Mouse (Mus musculus) hindbrain, embryonic 13.5 days (tissue): ENCODE results near the gene Hsd17b14. TPM values are rescaled to one million over a fixed set of nuclear protein-coding genes. Genes with fewer than 3 reads are reported as not detected.

Experiments used
- ATAC-seq: fragments of 200-750 bp; cut with Nextera tagmentation; 2 replicates; pipeline ENCODE4 v1.8.0; 2017; ENCODE audit warnings: moderate TSS enrichment; ENCODE audit not compliant: low FRiP score
- H3K27ac ChIP-seq: fragments of 300-500 bp; sonication (generic); 2 replicates; pipeline ENCODE4 v1.5.1; 2015; ENCODE audit warnings: inconsistent platforms, mild to moderate bottlenecking, moderate library complexity
- H3K27me3 ChIP-seq: fragments of 300-500 bp; sonication (generic); 2 replicates; pipeline ENCODE4 v1.6.1; 2015; ENCODE audit warnings: mild to moderate bottlenecking, inconsistent platforms
- H3K36me3 ChIP-seq: fragments of 300-500 bp; sonication (generic); 2 replicates; pipeline ENCODE4 v1.6.1; 2015; ENCODE audit warnings: mild to moderate bottlenecking, inconsistent platforms
- H3K4me1 ChIP-seq: fragments of 300-500 bp; sonication (generic); replicated peaks from 2 replicates; pipeline ENCODE4 v1.6.1; 2015; ENCODE audit warnings: inconsistent platforms
- H3K4me2 ChIP-seq: fragments of 300-500 bp; sonication (generic); 2 replicates; pipeline ENCODE4 v1.6.1; 2015; ENCODE audit warnings: inconsistent platforms, mild to moderate bottlenecking, moderate library complexity
- H3K4me3 ChIP-seq: fragments of 300-500 bp; sonication (generic); 2 replicates; pipeline ENCODE4 v1.5.1; 2015; ENCODE audit warnings: mild to moderate bottlenecking, inconsistent platforms
- H3K9ac ChIP-seq: fragments of 300-500 bp; sonication (generic); 2 replicates; pipeline ENCODE4 v1.6.1; 2015; ENCODE audit warnings: mild to moderate bottlenecking, inconsistent platforms
- H3K9me3 ChIP-seq: fragments of 300-500 bp; sonication (generic); 2 replicates; pipeline ENCODE4 v1.6.1; 2016; ENCODE audit warnings: inconsistent platforms
- WGBS: fragments of 180-500 bp; shearing (Covaris S2); methylation state at CpG from one replicate; pipeline ENCODE4 v1.1.7; 2015; 5-methylcytosine and 5-hydroxymethylcytosine counted together
- polyA plus RNA-seq: library from polyadenylated mRNA; unstranded; fragments of >200 nt; fragmentation: Nextera tagmentation; extraction: Ambion mirVana; gene quantifications from 2 replicates; pipeline ENCODE4 v1.2.1, GENCODE M21; 2015

Hsd17b14 gene
- polyA plus RNA-seq, 1 experiment from 2014 or later: 0.45 TPM

DNA sequence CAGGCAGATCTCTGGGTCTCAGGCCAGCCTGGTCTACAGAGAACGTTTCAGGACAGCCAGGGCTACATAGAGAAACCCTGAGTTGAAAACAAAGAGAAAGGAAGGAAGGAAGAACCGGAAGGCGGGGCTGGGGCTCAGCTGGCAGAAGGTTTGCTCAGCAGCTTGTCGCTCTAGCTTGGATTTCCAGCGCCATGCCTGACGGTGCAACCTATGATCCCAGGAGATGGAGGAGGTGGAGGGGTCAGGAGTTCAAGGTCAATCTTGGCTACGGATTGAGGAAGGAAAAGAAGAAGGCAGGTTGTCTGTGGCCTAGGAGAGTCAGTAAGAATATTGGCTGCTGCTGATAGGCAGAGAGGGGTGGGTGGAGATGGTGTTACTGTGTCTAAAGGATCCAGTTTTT is 5.5 kb downstream of the Hsd17b14 start:
- no peaks in the 10 kb centered on the region for H3K9me3 ChIP-seq
- H3K4me1 ChIP-seq: no peaks in the 10 kb centered on the region; the same call in 1 of the 2 replicates
- ATAC-seq: no peak
- H3K36me3 ChIP-seq: no peaks in the 10 kb centered on the region
- H3K4me2 ChIP-seq: no peak overlapping the region
- H3K9ac ChIP-seq: no peak overlapping the region
- no peak overlapping the region for H3K4me3 ChIP-seq
- H3K27ac ChIP-seq: no peak overlapping the region
- H3K27me3 ChIP-seq: peaks cover 11% of the 10 kb centered on the region; the same call in 1 of the 2 replicates
- WGBS: 78% methylated on average over 7 of the region's 7 CpGs

DNA sequence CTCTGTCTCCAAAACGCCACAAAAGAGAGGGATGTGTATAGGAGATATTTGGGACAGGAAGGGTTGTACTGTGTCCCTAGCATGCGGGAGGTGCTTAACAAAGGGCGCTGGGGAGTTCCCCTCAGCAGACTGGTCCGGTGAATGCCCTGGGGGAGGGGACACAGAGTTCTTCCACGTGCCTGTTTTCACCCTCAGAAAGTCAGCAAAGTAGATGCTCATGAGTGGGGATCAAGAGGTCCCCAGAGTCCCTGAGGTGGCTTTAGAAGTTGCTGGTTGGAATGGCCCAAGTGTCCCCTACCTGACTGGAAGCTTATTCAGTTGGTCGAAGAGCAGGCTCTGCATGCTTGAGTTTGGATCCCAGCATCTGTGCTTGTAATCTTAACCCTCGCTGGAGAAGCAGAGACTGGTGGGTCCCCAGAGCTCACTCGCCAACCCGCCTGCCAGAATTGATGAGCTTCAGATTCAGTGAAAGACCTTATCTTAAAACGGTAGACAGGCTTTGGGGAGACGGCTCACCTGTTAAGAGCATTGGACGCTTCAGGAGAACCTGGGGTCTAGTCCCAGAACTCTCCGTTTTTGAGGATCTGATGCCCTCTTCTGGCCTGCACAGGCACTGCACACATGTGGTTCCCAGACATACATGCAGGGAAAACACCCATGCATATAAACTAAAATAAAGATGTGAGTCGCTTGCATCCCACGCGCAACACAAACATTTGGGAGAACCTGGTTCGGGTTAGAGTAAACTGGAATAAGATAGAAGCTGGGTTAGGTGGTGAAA is 6.3 kb downstream of the Hsd17b14 start:
- Histone ChIP-seq H3K9me3 (no peaks in the 10 kb centered on the region), H3K36me3 (no peaks in the 10 kb centered on the region), H3K4me1 (no peaks in the 10 kb centered on the region; the same call in 1 of the 2 replicates), H3K9ac (no peak overlapping the region), H3K4me3 (no peak overlapping the region), H3K27ac (no peak overlapping the region), H3K4me2 (no peak overlapping the region), H3K27me3 (peaks cover 11% of the 10 kb centered on the region; the same call in 1 of the 2 replicates)
- WGBS: 29% methylated on average over 17 of the region's 17 CpGs
- 0 out of 2 replicates have a peak, but pooled peaks have one; percentile 71 for ATAC-seq

DNA sequence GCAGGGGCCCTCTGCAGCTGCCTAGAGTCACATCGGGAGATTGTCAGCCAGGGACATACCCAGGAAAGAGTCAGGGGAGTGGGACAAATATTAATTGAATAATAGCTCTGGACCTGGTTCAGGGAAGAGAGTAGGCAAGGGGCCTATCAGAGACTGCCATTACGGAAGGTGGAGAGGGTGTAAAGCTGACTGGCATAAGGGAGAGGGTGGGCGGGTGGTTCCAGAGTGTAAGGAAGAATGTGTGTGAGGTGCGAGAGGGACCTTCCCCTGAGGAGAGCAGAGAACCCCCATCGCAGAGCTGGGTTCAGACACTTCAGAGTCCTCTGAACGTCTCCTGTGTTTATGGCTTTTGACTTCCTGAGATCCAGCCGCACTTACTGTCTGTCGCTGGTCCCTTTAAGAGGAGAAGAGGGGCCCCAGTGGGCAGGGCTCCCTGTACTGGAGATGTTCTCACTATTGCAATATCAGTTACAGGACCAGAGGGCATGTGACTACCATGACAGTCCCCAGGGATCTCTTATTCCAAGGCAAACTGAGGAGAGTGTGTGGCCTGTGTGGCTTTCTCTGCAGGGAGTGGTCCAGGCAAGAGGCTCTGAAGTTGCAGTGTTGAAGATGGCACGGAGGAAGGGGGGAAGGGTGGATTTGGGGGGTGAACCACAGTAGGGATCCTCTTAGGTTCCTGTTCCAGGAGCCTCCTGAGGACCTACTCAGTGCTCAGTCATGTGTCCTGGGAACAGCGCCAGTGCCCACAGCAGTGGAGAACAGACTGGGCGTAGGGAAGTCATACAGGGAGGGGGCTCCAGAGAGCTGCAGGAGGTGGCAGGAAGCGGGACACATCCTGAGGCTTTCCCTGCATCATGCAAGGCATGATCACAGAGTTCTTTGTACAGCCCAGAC is 7.2 kb downstream of the Hsd17b14 start:
- WGBS: 55% methylated on average over 12 of the region's 12 CpGs
- Histone ChIP-seq H3K4me2 (no peak overlapping the region), H3K4me1 (no peaks in the 10 kb centered on the region; the same call in 1 of the 2 replicates), H3K27me3 (peaks cover 11% of the 10 kb centered on the region; the same call in 1 of the 2 replicates), H3K4me3 (no peak overlapping the region), H3K9ac (peak overlapping the region; percentile 31; the same call in 1 of the 2 replicates), H3K36me3 (no peaks in the 10 kb centered on the region), H3K27ac (no peak overlapping the region), H3K9me3 (no peaks in the 10 kb centered on the region)
- ATAC-seq: no peak

DNA sequence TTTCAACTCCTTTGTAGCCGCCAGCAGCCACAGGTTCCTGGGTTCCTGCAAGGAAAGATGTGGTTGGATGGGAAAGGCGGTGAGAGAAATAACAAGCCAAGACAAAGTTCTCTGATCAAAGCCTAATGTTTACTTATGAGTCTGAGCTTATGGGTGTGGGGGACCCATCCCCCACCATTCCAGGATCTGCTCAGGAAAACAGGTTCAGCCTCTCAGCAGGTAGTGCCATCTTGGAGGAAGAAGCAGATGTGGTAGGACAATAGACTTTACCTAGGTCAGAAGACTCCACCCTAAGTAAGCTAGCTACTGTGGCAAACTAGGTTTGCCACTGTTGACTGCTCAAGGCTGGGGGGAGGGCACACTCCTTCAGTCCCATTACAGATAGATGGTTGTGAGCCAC is 10.1 kb downstream of the Hsd17b14 start:
- Histone ChIP-seq H3K4me3 (no peak overlapping the region), H3K9me3 (no peaks in the 10 kb centered on the region), H3K4me1 (peaks cover 14% of the 10 kb centered on the region), H3K4me2 (no peak overlapping the region), H3K27ac (no peak overlapping the region), H3K9ac (no peak overlapping the region), H3K36me3 (no peaks in the 10 kb centered on the region), H3K27me3 (peaks cover 11% of the 10 kb centered on the region; the same call in 1 of the 2 replicates)
- 85% methylated on average over 2 of the region's 2 CpGs for WGBS
- no peak for ATAC-seq

GRCm38 (mm10) chr7:45565446-45565845 is 10.8 kb downstream of the Hsd17b14 start:
- no peak for ATAC-seq
- H3K9ac ChIP-seq: no peak overlapping the region
- no peak overlapping the region for H3K27ac ChIP-seq
- WGBS: 93% methylated on average over 9 of the region's 9 CpGs
- H3K4me1 ChIP-seq: peaks cover 14% of the 10 kb centered on the region
- H3K9me3 ChIP-seq: no peaks in the 10 kb centered on the region
- no peak overlapping the region for H3K4me2 ChIP-seq
- H3K27me3 ChIP-seq: peaks cover 11% of the 10 kb centered on the region; the same call in 1 of the 2 replicates
- no peaks in the 10 kb centered on the region for H3K36me3 ChIP-seq
- H3K4me3 ChIP-seq: no peak overlapping the region

DNA sequence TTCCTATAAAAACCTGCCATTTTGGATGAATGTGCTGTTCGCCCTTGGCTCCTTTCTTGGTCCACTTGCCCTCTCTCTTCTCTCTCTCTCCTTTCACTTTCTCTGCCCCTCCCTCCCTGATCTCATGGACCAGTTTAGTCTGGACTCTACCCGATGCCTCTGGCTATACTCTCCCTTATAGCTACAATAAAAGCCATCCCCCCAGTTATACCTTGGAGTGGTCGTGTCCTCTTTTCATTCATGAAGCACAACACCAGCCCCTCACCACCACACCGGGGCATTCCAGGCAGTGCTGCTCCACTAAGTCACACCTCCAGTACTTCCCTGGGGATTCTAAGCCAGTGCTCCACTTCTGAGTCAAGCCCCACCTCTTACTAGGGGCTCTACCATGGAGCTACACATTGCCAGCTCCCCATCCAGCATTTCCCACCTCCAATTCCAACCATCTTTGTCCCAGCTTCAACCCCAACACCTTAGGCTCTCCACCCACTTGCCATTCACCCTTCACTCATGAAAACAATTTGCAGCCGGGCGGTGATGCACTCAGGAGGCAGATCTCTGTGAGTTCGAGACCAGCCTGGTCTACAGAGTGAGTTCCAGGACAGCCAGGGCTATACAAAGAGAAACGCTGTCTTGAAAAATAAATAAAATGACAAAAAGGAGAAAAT is 12.6 kb downstream of the Hsd17b14 start:
- Histone ChIP-seq H3K9ac (0 out of 2 replicates have a peak overlapping the region, but pooled peaks have one; percentile 65), H3K27ac (peak overlapping the region; percentile 76; the same call in 1 of the 2 replicates), H3K4me1 (peaks cover 28% of the 10 kb centered on the region), H3K27me3 (peaks cover 8% of the 10 kb centered on the region; the same call in 1 of the 2 replicates), H3K4me3 (no peak overlapping the region), H3K4me2 (peak overlapping the region; percentile 84), H3K36me3 (no peaks in the 10 kb centered on the region), H3K9me3 (no peaks in the 10 kb centered on the region)
- 74% methylated on average over 8 of the region's 8 CpGs for WGBS
- ATAC-seq: no peak

GRCm38 (mm10) chr7:45567780-45568516 is 13.3 kb downstream of the Hsd17b14 start:
- WGBS: 1% methylated on average over 24 of the region's 24 CpGs
- Histone ChIP-seq H3K4me3 (peak overlapping the region; percentile 48), H3K36me3 (no peaks in the 10 kb centered on the region), H3K27me3 (peaks cover 3% of the 10 kb centered on the region; the same call in 1 of the 2 replicates), H3K9me3 (no peaks in the 10 kb centered on the region), H3K27ac (peak overlapping the region; percentile 79), H3K4me1 (peaks cover 28% of the 10 kb centered on the region), H3K9ac (peak overlapping the region; percentile 65; the same call in 1 of the 2 replicates), H3K4me2 (peak overlapping the region; percentile 84)
- peak; percentile 93 for ATAC-seq

DNA sequence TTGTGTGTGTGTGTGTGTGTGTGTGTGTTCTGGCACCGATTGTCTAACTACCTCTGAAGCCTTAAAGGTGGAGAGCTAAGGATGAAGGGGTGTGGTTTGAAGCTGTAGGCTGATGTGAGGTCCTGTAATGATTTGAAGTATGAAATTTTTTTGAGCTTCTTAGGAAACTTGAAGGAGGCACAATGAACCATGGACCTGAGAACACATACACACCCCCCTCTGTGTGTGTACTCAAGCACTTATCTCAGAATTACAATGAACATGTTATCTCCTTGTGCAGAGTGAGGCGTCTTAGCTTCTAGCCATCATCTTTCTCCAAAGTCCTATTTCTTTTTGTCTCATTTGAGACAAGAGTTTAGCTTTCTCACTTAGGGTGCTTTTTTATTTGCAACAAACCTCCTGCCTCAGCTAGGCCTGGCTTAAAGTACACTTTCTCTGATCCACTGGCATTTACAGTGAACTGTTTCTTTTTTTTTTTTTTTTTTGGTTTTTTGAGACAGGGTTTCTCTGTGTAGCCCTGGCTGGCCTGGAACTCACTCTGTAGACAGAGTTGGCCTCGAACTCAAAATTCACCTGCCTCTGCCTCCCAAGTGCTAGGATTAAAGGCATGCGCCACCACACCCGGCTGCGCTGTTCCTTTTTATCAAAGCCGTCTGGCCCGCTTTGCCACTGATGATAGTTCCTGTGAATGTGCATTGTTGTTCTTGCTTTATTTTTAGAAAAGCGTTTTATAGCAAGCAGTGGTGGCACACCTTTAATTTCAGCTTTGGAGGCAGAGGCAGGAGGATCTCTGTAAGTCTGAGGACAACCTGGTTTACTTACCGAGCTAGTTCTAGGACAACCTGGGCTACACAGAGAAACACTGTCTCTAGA is 14.1 kb downstream of the Hsd17b14 start:
- peak overlapping the region; percentile 84 for H3K4me2 ChIP-seq
- no peaks in the 10 kb centered on the region for H3K9me3 ChIP-seq
- peaks cover 28% of the 10 kb centered on the region for H3K4me1 ChIP-seq
- H3K9ac ChIP-seq: peak overlapping the region; percentile 51; the same call in 1 of the 2 replicates
- no peaks in the 10 kb centered on the region for H3K36me3 ChIP-seq
- WGBS: 80% methylated on average over 10 of the region's 10 CpGs
- peak overlapping the region; percentile 79 for H3K27ac ChIP-seq
- no peaks in the 10 kb centered on the region for H3K27me3 ChIP-seq
- no peak for ATAC-seq
- peak overlapping the region; percentile 48 for H3K4me3 ChIP-seq

GRCm38 (mm10) chr7:45570103-45570741 is 15.5 kb downstream of the Hsd17b14 start, which contains the start of gene Bcat2:
TSS of gene Bcat2 (plus strand) at chr7:45570153.
- Histone ChIP-seq H3K36me3 (0 out of 2 replicates have a peak, but pooled peaks cover 2% of the 10 kb centered on the region), H3K9me3 (no peaks in the 10 kb centered on the region), H3K4me1 (peaks cover 28% of the 10 kb centered on the region), H3K9ac (peak within 1 kb of the TSS; percentile 87), H3K27ac (peak within 1 kb of the TSS; percentile 91), H3K4me2 (peak within 1 kb of the TSS; percentile 79), H3K27me3 (no peaks in the 10 kb centered on the region), H3K4me3 (peak within 1 kb of the TSS; percentile 70)
- ATAC-seq: peak; percentile 70
- WGBS: under 1% methylated on average over 42 of the region's 42 CpGs

GRCm38 (mm10) chr7:45571966-45572365 is 17.3 kb downstream of the Hsd17b14 start:
- Histone ChIP-seq H3K9me3 (no peaks in the 10 kb centered on the region), H3K4me3 (no peak overlapping the region), H3K36me3 (peaks cover 14% of the 10 kb centered on the region), H3K27me3 (no peaks in the 10 kb centered on the region), H3K4me2 (no peak overlapping the region), H3K4me1 (peaks cover 28% of the 10 kb centered on the region), H3K9ac (0 out of 2 replicates have a peak overlapping the region, but pooled peaks have one; percentile 87), H3K27ac (no peak overlapping the region)
- 74% methylated on average over 1 of the region's 1 CpGs for WGBS
- ATAC-seq: no peak
